Mouse (Mus musculus) E14TG2a.4 (cell line): ENCODE results near the gene Prkaa2.

ENCODE experiments used
- CTCF ChIP-seq: conservative IDR thresholded peaks from 2 replicates; pipeline ENCODE4 v1.5.1; 2014; ENCODE audit warnings: low read length
- NANOG ChIP-seq: IDR thresholded peaks from 2 replicates; pipeline ENCODE4 v1.6.1; 2014; ENCODE audit warnings: borderline replicate concordance, low read length, mixed read lengths
- POU5F1 ChIP-seq: IDR thresholded peaks from 2 replicates; pipeline ENCODE4 v1.6.1; 2014; ENCODE audit warnings: low read length, borderline replicate concordance

GRCm38 (mm10) chr4:105101337-105101688 lies 8.4 kb downstream of the Prkaa2 start:
- TF ChIP-seq CTCF (no peak), POU5F1 (no peak), NANOG (no peak)
